Mouse (Mus musculus): Measurements from ENCODE around the gene Pla2g12a. TPM values are rescaled to one million over a fixed set of nuclear protein-coding genes. Genes with fewer than 3 reads are reported as not detected.
A peak's percentile ranks its signal among the peaks of the same experiment; 100 is the strongest.

Pla2g12a gene
- polyA plus RNA-seq, 1 experiment from 2014 or later, result 33.7 TPM

DNA sequence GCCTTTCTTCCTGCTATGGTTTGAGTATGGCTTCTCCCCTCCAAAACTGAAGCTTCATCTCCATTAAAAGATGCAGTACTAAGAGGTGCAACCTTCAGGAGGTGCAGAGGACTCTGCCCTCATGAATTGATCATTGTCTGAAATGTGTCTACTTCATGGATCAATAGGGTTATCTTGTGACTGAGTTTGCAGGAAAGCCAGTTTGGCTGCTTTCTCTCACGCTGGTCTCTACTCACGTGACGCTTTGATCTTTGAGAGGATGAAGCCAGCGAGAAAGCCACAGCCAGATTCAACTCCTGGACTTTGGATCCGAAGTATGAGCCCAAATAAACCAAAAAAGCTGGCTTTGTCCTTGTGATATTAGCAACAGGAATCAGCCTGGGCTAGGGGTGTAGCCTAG, 8.0 kb downstream of the Pla2g12a start:
- Histone ChIP-seq H3K4me3 (ENCODE audit: low read depth, low read length) (no peak overlapping the region), H3K27me3 (ENCODE audit: control insufficient read depth, insufficient read depth, low read length) (no peaks in the 10 kb centered on the region), H3K27ac (ENCODE audit: low read depth, low read length) (no peak overlapping the region), H3K36me3 (ENCODE audit: control insufficient read depth, insufficient read depth, low read length) (no peaks in the 10 kb centered on the region), H3K4me1 (replicated peaks; ENCODE audit: control insufficient read depth, insufficient read depth, low read length) (no peaks in the 10 kb centered on the region), H3K9me3 (ENCODE audit: control insufficient read depth, low read length) (no peaks in the 10 kb centered on the region), H3K4me2 (ENCODE audit: low read depth, low read length, severe bottlenecking) (no peak overlapping the region), H3K9ac (ENCODE audit: low read length) (no peak overlapping the region; the same call in 1 of the 2 replicates)
- DNase-seq (ENCODE audit: low spot score) (no peak), ATAC-seq (replicated peaks; ENCODE audit: low FRiP score) (no peak)
- 84% methylated on average over 5 of the region's 5 CpGs for WGBS

GRCm38 (mm10) chr3:129887779-129888517, 9.5 kb downstream of the Pla2g12a start:
- Histone ChIP-seq H3K4me3 (ENCODE audit: low read depth, low read length) (no peak overlapping the region), H3K27me3 (ENCODE audit: control insufficient read depth, insufficient read depth, low read length) (no peaks in the 10 kb centered on the region), H3K27ac (ENCODE audit: low read depth, low read length) (no peak overlapping the region), H3K9me3 (ENCODE audit: control insufficient read depth, low read length) (no peaks in the 10 kb centered on the region), H3K9ac (ENCODE audit: low read length) (no peak overlapping the region), H3K36me3 (ENCODE audit: control insufficient read depth, insufficient read depth, low read length) (no peaks in the 10 kb centered on the region), H3K4me2 (ENCODE audit: low read depth, low read length, severe bottlenecking) (no peak overlapping the region), H3K4me1 (replicated peaks; ENCODE audit: control insufficient read depth, insufficient read depth, low read length) (no peaks in the 10 kb centered on the region)
- WGBS, result 88% methylated on average over 13 of the region's 13 CpGs
- no peak for ATAC-seq (replicated peaks; ENCODE audit: low FRiP score)
- DNase-seq (ENCODE audit: low spot score), result no peak

DNA sequence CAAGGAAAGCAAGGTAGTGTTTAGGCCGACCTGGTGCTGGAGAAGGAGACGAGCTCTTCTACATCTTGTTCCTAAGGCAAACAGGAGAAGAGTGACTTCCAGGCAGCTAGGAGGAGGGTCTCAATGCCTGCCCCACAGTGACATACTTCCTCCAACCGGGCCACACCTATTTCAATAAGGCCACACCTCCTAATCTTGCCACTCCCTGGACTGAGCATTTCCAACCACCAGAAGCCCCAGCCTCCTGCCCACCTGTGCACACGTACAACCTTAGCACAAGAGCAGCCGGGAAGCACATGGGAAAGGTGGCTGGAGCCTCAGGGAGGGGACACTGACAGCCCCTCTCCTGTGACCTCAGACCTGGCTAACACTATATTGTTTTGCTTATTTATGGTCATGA, 13.6 kb downstream of the Pla2g12a start:
- Histone ChIP-seq H3K27ac (ENCODE audit: low read depth, low read length) (no peak overlapping the region), H3K27me3 (ENCODE audit: control insufficient read depth, insufficient read depth, low read length) (no peaks in the 10 kb centered on the region), H3K36me3 (ENCODE audit: control insufficient read depth, insufficient read depth, low read length) (no peaks in the 10 kb centered on the region), H3K4me3 (ENCODE audit: low read depth, low read length) (no peak overlapping the region), H3K9me3 (ENCODE audit: control insufficient read depth, low read length) (no peaks in the 10 kb centered on the region), H3K4me1 (replicated peaks; ENCODE audit: control insufficient read depth, insufficient read depth, low read length) (no peaks in the 10 kb centered on the region), H3K4me2 (ENCODE audit: low read depth, low read length, severe bottlenecking) (no peak overlapping the region), H3K9ac (ENCODE audit: low read length) (no peak overlapping the region)
- no peak for DNase-seq (ENCODE audit: low spot score)
- WGBS, result 78% methylated on average over 5 of the region's 5 CpGs
- no peak for ATAC-seq (replicated peaks; ENCODE audit: low FRiP score)

- no peaks in the 10 kb centered on the region for H3K9me3 ChIP-seq (ENCODE audit: control insufficient read depth, low read length)
- no peak for ATAC-seq (replicated peaks; ENCODE audit: low FRiP score)
- H3K9ac ChIP-seq (ENCODE audit: low read length), result no peak overlapping the region
- H3K27me3 ChIP-seq (ENCODE audit: control insufficient read depth, insufficient read depth, low read length), result no peaks in the 10 kb centered on the region
- WGBS, result 94% methylated on average over 3 of the region's 3 CpGs
- no peaks in the 10 kb centered on the region for H3K36me3 ChIP-seq (ENCODE audit: control insufficient read depth, insufficient read depth, low read length)
- no peak overlapping the region for H3K4me2 ChIP-seq (ENCODE audit: low read depth, low read length, severe bottlenecking)
- no peaks in the 10 kb centered on the region for H3K4me1 ChIP-seq (replicated peaks; ENCODE audit: control insufficient read depth, insufficient read depth, low read length)
- H3K4me3 ChIP-seq (ENCODE audit: low read depth, low read length), result no peak overlapping the region
- DNase-seq (ENCODE audit: low spot score), result no peak
- H3K27ac ChIP-seq (ENCODE audit: low read depth, low read length), result no peak overlapping the region
Measured at GRCm38 (mm10) chr3:129893143-129893542, 14.7 kb downstream of the Pla2g12a start.

- no peak overlapping the region for H3K27ac ChIP-seq (ENCODE audit: low read depth, low read length)
- 90% methylated on average over 6 of the region's 6 CpGs for WGBS
- no peaks in the 10 kb centered on the region for H3K36me3 ChIP-seq (ENCODE audit: control insufficient read depth, insufficient read depth, low read length)
- peaks cover 3% of the 10 kb centered on the region for H3K4me1 ChIP-seq (replicated peaks; ENCODE audit: control insufficient read depth, insufficient read depth, low read length)
- H3K4me2 ChIP-seq (ENCODE audit: low read depth, low read length, severe bottlenecking), result no peak overlapping the region
- DNase-seq (ENCODE audit: low spot score) (no peak), ATAC-seq (replicated peaks; ENCODE audit: low FRiP score) (no peak)
- H3K9me3 ChIP-seq (ENCODE audit: control insufficient read depth, low read length), result no peaks in the 10 kb centered on the region
- no peaks in the 10 kb centered on the region for H3K27me3 ChIP-seq (ENCODE audit: control insufficient read depth, insufficient read depth, low read length)
- no peak overlapping the region for H3K9ac ChIP-seq (ENCODE audit: low read length)
- no peak overlapping the region for H3K4me3 ChIP-seq (ENCODE audit: low read depth, low read length)
Measured at GRCm38 (mm10) chr3:129896591-129896990, 18.2 kb downstream of the Pla2g12a start.

DNA sequence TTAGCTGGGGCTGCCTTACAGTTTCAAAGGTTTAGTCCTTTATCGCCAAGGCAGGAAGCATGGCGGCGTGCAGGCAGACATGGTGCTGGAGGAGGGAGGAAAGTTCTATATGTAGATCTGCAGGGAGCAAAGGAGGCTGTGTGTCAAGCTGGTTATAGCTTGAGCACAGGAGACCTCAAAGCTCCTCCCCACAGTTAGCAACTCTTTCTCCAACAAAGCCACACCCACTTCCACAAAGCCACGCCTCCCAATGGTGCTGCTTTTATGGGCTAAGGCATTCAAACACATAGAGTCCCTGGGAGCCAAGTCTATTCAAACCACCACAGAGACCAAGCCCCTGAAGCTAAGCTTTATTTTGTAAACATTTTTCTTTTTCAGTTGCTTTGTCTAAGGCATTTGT, 20.5 kb downstream of the Pla2g12a start:
- Histone ChIP-seq H3K4me1 (replicated peaks; ENCODE audit: control insufficient read depth, insufficient read depth, low read length) (peaks cover 11% of the 10 kb centered on the region), H3K4me2 (ENCODE audit: low read depth, low read length, severe bottlenecking) (no peak overlapping the region), H3K9ac (ENCODE audit: low read length) (no peak overlapping the region), H3K9me3 (ENCODE audit: control insufficient read depth, low read length) (no peaks in the 10 kb centered on the region), H3K27me3 (ENCODE audit: control insufficient read depth, insufficient read depth, low read length) (no peaks in the 10 kb centered on the region), H3K27ac (ENCODE audit: low read depth, low read length) (no peak overlapping the region), H3K4me3 (ENCODE audit: low read depth, low read length) (no peak overlapping the region), H3K36me3 (ENCODE audit: control insufficient read depth, insufficient read depth, low read length) (no peaks in the 10 kb centered on the region)
- WGBS, result 62% methylated on average over 4 of the region's 4 CpGs
- no peak for DNase-seq (ENCODE audit: low spot score)
- no peak for ATAC-seq (replicated peaks; ENCODE audit: low FRiP score)

- Histone ChIP-seq H3K4me1 (replicated peaks; ENCODE audit: control insufficient read depth, insufficient read depth, low read length) (peaks cover 11% of the 10 kb centered on the region), H3K27ac (ENCODE audit: low read depth, low read length) (no peak within 1 kb of the TSS; the same call in 1 of the 2 replicates), H3K9me3 (ENCODE audit: control insufficient read depth, low read length) (no peaks in the 10 kb centered on the region), H3K4me2 (ENCODE audit: low read depth, low read length, severe bottlenecking) (peak within 1 kb of the TSS; percentile 63), H3K36me3 (ENCODE audit: control insufficient read depth, insufficient read depth, low read length) (no peaks in the 10 kb centered on the region), H3K4me3 (ENCODE audit: low read depth, low read length) (peak within 1 kb of the TSS; percentile 63), H3K27me3 (ENCODE audit: control insufficient read depth, insufficient read depth, low read length) (no peaks in the 10 kb centered on the region), H3K9ac (ENCODE audit: low read length) (peak within 1 kb of the TSS; percentile 63)
- WGBS, result 0% methylated on average over 34 of the region's 34 CpGs
- DNase-seq (ENCODE audit: low spot score), result peak; percentile 94
- ATAC-seq (replicated peaks; ENCODE audit: low FRiP score), result peak; percentile 95
Measured at GRCm38 (mm10) chr3:129901271-129901809, 22.9 kb downstream of the Pla2g12a start, which contains the start of gene Casp6. TSS of gene Casp6 (plus strand) at chr3:129901425.

DNA sequence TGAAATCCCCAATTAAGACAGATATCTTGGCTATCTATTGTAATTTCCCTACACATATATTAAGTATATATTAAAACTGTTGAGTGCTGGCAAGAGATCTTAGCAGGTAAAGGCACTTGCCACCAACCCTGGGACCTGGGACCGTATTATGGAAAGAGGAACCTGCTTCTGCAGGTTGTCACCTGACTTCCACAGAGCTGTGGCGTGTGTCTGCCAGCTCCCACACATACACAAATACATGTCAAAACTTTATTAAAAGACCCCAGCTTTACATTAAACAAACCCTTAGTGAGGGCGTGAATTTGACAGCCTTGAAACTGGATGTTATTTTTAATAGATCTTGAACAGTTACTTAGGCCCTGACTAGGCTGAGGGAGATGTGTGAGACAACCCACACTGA, 25.0 kb downstream of the Pla2g12a start:
- no peak for ATAC-seq (replicated peaks; ENCODE audit: low FRiP score)
- 96% methylated on average over 3 of the region's 3 CpGs for WGBS
- no peak overlapping the region for H3K27ac ChIP-seq (ENCODE audit: low read depth, low read length)

DNA sequence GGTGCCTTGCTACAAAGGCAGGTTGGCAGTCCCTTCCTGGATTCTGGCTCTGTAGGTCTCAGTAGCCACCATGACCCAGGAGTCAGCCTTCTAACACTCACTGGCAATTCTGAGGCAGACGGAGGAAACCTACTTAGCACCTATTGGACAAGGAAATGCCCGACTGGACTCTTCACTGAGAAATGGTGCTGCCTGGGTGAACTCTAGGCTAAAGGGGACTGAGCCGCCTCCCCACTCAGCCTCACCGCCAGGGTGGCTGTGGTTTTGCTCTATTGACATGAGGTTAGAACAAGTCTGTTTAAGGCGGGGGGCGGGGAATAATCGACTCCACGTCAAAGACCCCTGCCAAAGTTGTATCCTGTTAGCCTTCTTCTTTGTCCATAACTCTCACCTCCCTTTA, 25.5 kb downstream of the Pla2g12a start:
- H3K9me3 ChIP-seq (ENCODE audit: control insufficient read depth, low read length), result no peaks in the 10 kb centered on the region
- H3K36me3 ChIP-seq (ENCODE audit: control insufficient read depth, insufficient read depth, low read length), result no peaks in the 10 kb centered on the region
- no peak overlapping the region for H3K4me2 ChIP-seq (ENCODE audit: low read depth, low read length, severe bottlenecking)
- no peak overlapping the region for H3K4me3 ChIP-seq (ENCODE audit: low read depth, low read length)
- H3K27me3 ChIP-seq (ENCODE audit: control insufficient read depth, insufficient read depth, low read length), result no peaks in the 10 kb centered on the region
- H3K4me1 ChIP-seq (replicated peaks; ENCODE audit: control insufficient read depth, insufficient read depth, low read length), result peaks cover 11% of the 10 kb centered on the region
- H3K9ac ChIP-seq (ENCODE audit: low read length), result no peak overlapping the region
- WGBS, result 86% methylated on average over 8 of the region's 8 CpGs
- ATAC-seq (replicated peaks; ENCODE audit: low FRiP score), result no peak
- no peak for DNase-seq (ENCODE audit: low spot score)
- no peak overlapping the region for H3K27ac ChIP-seq (ENCODE audit: low read depth, low read length)

More for the DNA sequence above, 25.0 kb downstream of the Pla2g12a start:
- Histone ChIP-seq H3K4me3 (ENCODE audit: low read depth, low read length) (no peak overlapping the region), H3K4me2 (ENCODE audit: low read depth, low read length, severe bottlenecking) (no peak overlapping the region), H3K9me3 (ENCODE audit: control insufficient read depth, low read length) (no peaks in the 10 kb centered on the region), H3K27me3 (ENCODE audit: control insufficient read depth, insufficient read depth, low read length) (no peaks in the 10 kb centered on the region), H3K36me3 (ENCODE audit: control insufficient read depth, insufficient read depth, low read length) (no peaks in the 10 kb centered on the region), H3K9ac (ENCODE audit: low read length) (no peak overlapping the region), H3K4me1 (replicated peaks; ENCODE audit: control insufficient read depth, insufficient read depth, low read length) (peaks cover 11% of the 10 kb centered on the region)
- no peak for DNase-seq (ENCODE audit: low spot score)
